Mouse (Mus musculus): ENCODE results near the gene Manba.
A peak's percentile ranks its signal among the peaks of the same experiment; 100 is the strongest.
"Not testable (repeated sequence)": the region's sequence is repeated elsewhere in the genome, so short reads cannot be mapped to it uniquely, and the experiment has no call there.

Gene Manba

DNA sequence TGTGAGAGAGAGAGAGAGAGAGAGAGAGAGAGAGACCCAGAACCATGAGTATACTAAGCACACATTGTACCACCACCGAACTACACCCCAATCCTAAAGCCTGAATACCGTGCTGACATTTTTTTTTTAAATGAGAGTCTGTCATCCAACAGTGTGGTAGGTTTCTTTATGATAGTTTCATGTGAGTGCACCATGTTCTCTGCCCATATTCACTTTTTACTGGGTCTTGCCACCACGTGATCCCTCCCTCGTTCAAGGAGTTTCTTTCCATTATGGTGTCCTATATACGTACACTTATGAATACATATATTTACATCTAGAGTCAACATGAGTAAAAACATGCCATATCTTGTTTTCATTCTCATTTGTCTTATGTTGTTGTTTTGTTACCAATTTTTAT is 940 bp downstream of the Manba start:
- no peak for DNase-seq (ENCODE audit: inconsistent ontology term)

DNA sequence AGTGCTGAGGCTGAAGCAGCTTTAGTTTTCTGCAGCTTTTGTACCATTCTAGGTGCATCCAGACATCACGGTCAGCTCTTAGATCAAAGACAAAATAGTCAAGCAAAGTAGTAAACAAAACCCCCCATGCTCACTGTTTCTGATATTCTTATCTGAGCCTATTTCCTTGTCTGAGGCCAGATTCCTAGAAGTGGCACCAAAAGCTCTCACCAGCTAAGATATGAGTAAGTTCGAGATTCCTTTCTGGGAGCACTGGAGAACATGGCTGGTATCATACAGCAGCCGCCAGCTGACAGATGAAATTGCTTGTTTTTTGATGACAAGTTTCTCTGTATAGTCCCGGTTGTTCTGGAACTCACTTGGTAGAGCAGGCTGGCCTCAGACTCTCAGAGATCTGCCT is 2.4 kb downstream of the Manba start:
- no peak for DNase-seq (ENCODE audit: inconsistent ontology term)

DNA sequence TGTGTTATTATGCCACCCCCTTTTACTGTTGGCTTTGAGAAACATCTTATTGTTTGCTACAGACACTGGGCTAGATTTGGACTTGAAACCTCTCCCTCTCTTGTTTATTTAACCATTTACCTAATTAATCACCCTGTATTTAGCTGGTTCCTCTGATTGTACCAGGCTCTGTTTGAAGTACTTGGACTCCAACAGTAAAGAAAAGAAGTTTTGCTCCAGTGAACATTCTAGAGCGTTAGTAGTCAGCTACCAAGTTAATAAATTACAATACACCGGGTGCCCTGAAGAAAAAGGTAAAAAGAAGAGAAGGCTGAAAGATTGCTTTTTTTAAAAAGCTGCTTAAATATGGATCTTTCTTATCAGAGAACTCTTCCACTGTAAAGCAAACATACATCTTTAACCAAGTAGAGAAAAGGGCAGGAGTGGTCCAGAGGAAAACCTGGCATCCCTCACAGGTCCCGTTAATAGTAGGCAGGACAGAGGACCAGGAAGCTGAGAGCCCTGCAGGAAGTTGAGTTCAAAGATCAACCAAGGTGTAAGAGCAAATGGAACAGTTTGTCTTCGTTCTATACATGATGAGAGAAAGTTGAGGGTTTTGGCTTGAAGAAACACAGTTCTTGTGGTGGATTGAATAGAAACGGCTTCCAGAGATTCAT is 4.6 kb downstream of the Manba start:
- no peak for DNase-seq (ENCODE audit: inconsistent ontology term)

DNA sequence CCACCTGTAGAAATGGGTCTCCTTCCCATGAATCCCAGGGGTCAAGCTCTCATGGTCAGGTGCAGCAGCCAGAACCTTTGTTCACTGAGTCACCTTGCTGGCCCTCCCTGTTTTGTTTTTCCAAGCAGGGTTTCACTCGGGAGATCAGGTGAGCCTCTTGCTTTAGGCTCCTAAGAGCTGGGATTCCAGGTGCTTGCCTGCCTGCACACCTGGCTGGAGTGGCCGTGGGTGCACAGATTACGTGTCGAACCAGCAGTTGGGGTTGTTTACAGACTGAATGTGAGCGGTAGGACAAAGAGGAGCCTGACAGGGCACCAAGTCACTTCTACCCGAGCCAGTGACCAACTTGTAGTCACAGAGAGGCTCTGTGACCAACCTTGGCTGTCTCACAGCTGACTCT is 5.7 kb downstream of the Manba start:
- no peak for DNase-seq (ENCODE audit: inconsistent ontology term)

DNA sequence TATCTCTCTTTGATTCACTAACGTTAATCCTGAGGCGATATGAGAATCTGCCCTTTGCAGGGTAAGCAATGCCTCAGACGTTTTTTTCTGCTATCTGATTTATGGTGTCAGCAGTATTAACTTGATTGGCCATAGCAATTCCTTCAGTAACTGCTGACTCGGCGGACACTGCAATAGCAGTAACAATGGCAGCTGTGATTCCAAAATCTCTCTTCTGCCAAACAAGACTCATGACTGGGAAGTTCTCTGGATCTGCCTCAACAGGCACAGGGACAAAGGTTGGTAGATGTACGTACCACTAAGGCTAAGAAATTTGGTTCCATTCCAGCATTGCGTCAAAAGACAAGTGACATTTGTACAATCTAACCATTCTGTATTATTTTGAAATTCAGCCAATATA is 7.9 kb downstream of the Manba start:
- not testable (repeated sequence) for DNase-seq (ENCODE audit: inconsistent ontology term)

DNA sequence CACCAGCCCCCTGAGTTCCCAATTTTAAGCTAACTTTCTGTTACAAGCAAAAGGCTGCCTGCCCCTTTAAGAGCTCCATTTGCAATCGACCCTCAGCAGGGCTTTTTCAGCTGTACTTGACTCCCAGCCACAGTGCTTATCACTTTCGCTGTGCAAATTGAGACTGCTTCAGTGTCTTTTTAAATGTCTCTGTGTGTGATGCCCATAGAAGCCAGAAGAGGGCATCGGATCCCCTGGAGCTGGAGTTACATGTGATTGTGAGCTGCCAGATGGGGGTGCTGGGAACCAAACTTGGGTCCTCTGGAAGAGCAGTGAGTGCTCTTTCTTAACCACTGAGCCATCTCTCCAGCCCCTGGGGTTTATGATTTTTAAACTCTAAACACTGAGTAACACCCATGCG is 12.5 kb downstream of the Manba start:
- not testable (repeated sequence) for DNase-seq (ENCODE audit: inconsistent ontology term)

DNA sequence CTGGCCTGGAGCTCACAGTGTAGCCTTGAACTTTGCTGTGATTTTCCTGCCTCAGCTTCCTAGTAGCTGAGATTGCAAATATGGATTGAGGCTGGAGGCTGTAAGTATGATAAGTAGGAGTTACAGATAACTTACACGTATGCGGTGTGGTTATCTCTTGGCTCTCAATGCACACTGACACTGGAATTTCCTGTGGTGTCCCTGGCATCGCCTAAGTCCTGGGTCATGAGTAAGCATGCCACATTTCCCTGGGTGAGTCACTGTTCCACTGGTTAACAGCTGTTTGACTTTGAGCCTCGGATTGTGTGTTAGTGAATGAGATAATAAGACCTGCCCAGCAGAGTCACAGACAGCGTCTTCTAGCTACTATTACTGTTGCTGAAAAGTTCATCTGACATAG is 13.5 kb downstream of the Manba start:
- DNase-seq (ENCODE audit: inconsistent ontology term), result peak; percentile 38

DNA sequence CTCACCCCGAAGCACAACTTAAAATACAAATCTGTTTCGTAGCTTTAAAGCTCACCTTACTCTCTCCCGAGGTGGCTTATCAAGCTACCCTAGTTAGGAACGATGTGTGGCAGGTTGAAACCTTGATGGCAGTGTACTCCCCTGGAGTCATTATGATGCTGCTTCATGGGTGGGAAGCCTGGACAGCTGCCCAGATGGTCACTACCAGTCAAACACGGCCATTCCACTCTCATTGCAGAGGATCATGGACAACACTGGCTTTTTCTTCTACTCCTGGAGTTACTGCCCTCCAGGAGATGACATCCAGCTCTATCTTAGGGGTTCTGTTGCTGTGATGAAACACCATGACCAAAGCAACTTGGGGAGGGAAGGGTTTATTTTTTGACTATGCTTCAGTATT is 17.7 kb downstream of the Manba start:
- no peak for DNase-seq (ENCODE audit: inconsistent ontology term)

DNA sequence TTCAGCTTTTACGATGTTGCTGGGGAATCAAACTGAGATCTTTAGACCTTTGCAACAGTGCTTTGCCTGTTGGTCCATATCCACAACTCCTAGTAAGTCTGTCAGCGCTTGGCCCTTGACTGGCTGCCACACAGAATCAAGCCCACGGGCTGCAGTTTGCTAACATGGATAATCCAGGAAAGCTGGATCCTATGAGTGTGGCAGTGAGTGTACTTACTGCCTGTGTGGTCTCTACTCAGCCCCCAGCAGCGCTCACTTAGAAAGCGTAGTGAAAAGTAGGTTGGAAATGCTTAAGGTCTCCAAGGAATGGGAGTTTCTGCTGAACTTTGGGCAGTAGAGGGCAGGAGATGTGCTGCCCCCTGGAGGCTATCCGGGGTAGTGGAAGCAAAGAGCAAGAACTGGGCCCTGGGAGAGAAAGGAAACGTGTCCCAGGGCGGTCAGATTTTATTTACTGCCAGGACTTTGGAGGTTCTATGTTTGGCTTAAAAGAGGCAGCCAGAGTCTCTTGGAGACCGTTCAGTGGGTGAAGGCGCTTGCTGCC is 20.0 kb downstream of the Manba start:
- no peak for DNase-seq (ENCODE audit: inconsistent ontology term)

DNA sequence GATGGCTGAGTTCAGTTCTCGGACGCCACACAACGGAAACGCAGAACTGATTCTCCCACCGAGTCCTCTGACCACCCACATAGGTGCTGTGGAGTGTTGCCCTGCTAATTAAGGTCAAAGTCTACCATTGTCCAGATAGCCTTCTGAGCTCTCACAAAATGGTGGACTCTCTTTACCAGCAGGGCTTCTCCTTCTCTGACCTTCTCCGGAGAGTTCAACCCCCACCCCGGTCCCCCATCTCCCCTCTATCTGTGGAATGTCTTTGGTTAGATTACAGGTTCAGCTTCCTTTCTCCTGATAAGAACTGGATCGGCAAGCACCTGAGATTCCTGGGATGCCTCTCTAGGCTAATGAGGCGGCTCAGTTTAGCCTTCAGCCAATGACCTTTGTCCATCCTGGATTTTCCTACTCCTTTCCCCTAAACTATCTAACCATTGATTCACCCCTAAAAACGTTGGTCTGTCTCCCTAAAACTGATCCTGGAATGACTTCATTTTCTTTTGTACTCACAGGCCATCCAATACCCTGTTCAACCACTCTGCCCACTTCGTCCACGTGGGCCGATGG is 20.6 kb downstream of the Manba start:
- no peak for DNase-seq (ENCODE audit: inconsistent ontology term)

DNA sequence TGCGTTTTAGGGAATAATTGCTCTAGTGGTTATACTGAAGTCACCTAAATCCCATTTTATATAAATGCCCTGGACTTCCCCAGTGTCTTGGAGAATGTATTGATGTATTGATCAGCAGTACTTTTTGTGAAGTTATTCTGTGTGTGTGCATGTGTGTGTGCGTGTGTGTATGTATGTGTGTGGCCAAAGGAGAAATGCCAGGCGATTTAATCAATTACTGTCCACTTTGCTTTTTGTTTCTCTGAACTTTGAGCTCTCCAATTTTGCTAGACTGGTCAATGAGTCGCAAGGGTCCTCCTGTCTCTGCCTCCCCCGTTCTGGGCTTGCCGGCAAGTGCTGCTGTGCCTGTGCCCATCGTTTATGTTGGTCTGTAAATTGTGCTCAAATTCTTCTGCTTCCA is 22.1 kb downstream of the Manba start:
- no peak for DNase-seq (ENCODE audit: inconsistent ontology term)

DNA sequence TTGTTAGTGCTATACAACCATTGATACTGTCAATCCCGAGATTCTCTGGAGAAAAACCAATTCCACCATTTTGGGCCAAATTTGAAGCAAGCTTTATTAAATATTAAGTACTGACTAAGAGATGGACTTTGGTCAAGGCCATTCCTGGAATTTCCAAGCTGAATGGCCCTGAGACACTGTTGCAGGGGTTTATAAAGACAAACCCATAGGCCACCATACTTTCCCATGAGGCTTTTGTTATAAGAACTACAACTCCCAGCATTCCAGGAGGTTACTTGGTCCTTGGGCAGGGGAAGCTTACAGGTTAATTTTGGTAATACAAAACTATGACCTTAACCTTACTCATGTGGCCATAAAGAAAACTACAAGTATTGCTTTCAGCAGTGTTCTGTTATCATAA is 22.8 kb downstream of the Manba start:
- DNase-seq (ENCODE audit: inconsistent ontology term), result no peak

DNA sequence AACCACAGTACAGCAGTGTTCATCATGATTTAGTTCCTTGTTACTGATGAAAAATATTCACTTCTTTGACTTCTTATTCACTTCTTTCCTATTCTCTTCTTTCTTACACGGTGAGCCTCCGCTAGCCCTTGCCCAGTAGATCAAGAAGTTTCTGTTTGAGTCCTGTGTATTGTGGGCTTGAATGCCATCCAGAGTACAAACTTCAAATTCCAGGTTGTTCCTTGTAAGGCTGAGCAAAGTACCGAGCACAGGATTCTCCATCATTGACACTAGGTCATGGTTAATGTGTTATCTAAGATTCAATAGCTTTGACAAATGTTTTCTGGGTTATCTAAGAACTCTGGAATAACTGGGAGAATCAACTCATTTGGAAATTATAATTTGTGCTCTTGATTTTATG is 25.0 kb downstream of the Manba start:
- no peak for DNase-seq (ENCODE audit: inconsistent ontology term)

DNA sequence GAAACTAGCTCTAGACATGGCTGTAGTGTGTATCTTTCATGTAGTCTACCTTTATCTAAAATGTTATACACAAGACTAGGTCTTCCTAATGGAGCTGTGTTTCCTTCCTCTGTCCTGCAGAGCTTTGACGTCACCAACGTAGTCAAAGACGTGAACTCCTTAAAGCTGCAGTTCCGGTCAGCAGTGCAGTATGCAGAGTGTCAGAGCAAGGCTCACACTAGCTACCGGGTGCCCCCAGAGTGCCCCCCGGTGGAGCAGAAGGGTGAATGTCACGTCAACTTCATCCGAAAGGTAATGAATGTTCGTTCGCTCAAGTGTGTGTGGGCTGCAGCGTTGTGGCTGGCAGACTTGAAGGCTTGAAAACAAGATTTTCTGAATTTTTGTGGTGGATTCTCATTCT is 26.3 kb downstream of the Manba start:
- DNase-seq (ENCODE audit: inconsistent ontology term), result no peak

DNA sequence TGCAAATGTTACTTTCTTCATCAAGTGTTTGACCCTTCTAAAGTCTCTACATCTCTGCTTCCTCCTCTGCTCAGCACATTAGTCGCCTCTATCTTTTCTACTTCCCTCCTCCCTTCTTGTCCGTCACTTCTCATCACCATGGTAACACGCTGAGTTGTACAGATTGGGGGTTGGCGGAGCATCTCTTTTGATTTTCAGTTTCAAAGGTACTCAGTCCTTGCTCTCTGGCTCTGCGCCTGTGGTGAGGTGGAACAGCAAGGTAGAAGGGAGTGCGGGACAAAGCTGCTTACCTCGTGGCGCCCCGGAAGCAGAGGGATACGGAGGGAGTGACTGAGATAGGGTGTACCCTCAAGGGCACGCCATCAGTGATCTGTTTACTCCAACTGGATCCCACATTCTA is 27.9 kb downstream of the Manba start:
- DNase-seq (ENCODE audit: inconsistent ontology term), result no peak

DNA sequence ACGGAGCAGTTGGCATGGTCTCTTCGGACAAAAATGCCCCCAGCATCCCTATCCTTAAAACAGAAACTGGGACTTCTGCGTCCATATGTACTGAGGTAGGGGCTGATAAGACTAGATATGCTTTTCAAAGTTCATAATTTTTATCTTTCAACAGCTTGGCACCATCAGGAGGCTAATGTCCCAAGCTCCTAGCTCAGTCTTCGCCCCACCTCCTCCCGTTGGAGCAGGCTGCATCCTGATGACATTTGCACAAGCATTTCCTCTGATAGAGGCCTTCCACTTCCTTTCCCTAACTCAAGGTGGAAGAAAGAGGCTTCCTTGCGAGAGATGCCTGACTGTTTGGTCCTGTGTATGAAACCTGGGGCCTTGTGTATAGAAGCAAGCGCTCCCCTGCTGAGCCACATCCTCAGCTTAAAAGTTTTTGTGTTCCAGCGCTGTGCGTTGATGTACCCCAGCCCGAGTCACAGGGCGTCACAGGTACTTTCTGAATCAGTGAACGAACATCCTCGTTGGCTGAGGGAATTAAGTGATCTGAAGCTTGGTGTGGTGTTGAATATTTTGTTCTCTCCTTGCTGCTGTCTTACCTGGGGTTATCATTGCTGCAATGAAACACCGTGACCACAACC is 28.5 kb downstream of the Manba start:
- DNase-seq (ENCODE audit: inconsistent ontology term), result no peak

DNA sequence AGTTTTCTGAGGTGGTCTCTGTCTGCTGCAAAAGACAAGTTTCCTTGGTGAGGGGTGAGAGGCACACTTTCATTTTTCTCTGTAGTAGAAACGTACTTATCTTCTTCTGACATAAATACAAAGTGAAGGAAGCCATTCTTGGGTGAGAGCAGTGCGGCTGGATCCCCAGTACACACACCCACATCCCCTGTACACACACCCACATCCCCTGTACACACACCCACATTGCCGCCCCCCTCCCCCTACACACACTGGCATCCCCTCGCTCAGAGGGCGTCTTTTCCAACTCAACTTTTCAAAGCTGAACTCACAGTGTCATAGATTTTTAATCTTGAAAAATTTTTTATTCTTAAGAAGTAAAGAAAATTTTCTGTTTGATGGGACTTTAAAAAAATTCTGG is 29.8 kb downstream of the Manba start:
- DNase-seq (ENCODE audit: inconsistent ontology term), result no peak

DNA sequence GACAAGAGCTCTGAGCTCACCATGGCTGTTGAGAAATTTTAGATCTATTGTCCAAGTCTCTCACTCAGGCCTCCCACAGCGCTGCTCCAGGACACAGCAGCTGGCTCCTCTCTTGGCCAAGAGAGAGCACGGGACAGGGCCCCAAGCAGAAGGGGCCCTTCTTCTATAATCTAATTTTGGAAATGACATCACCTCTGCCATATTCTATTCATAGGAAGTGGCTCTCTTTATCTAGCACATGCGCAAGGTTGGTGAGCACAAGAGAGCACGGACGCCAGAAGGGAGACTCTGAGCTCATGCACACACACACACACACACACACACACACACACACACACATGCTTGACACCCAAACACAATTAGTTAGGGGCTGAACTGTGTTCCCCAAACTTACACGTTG is 31.5 kb downstream of the Manba start:
- peak; percentile 36 for DNase-seq (ENCODE audit: inconsistent ontology term)

DNA sequence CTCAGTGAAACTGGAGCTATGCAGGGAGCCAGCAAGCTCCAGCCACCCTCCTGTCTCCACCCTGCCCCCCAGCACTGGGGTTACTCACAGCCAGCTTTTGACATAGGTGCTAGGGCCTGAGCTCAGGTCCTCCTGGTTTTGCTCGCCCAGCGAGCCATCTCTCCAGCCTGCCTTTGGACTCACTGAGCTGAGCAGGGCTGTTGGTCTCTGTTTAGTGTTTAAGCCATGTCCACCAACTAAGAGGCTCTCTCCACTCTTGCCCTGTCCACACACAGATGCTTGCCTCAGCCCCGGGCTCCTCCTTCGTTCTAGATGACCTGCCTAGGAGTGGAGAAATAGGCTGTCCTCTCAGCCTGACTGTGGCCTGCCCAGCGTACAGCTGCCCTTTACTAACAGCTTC is 33.5 kb downstream of the Manba start:
- DNase-seq (ENCODE audit: inconsistent ontology term), result no peak

DNA sequence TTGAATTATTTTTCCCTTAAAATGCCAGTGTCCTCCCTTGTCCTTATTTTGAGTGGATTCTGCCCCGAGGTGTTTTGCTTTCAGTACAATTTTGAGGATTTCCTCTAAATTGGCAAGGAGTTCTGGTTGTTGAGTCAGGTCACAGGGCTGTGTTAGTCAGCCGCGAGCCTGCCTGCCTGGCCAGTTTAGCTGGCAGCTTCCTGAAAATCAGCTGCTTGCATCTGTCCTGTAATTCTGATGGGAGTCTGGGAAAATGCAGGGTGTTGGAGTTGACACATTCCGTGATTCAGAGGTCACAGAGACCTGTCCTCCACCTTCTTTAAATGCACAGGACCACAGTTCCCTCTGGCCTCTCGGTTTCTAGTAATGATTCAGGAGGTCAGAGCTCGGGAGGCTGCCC is 34.2 kb downstream of the Manba start:
- DNase-seq (ENCODE audit: inconsistent ontology term), result peak; percentile 38

DNA sequence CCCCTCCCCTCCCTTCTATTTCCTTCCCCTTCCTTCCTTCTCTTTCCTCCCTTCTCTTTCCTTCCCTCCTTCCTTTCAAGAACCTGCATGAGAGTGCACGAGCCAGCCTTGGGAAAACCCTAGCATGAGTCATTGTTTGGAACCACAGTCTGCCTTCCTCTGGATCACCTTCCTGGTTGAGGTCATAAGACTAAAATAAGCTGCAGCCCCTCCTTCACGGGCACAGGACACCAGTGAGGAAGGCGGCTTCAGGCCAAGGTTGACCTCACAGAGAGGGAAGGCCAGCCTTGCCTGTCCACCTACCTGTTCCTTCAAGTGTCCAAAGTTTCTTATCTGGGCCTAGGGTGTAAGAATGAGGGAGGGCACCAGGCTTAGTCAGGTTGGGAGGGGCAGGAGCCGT is 36.6 kb downstream of the Manba start:
- DNase-seq (ENCODE audit: inconsistent ontology term), result peak; percentile 54

DNA sequence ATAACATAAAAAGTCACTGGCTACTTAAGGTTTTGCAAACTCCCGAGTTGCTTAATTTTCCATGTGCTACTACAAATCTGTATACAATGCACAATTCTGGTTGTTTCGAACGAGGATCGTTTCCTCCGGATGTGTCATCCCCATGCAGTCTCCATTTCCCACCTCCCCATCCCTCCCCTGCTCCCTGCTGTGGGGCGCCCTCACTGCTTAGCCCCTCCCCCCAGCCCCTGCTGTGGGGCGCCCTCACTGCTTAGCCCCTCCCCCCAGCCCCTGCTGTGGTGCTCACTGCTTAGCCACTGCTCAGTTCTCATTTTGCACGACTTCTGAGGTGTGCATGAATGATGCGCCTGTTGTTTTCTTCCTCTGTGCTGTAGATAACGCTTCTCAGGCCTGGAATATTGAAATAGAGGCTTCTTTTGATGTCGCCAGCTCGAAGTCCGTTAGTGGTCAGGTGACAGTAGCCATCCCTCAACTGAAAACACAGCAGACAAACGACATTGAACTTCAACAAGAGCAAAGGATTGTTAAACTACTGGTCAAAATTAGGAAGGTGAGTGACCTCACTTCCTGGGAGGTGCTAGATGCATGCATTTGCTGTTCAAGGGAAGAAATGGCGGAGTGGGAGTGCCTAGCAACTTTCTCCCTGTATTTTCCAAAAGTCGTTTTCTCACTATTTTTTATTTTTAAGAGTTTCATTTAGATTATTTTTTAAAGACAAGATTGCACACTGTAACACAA is 37.4 kb downstream of the Manba start:
- no peak for DNase-seq (ENCODE audit: inconsistent ontology term)

DNA sequence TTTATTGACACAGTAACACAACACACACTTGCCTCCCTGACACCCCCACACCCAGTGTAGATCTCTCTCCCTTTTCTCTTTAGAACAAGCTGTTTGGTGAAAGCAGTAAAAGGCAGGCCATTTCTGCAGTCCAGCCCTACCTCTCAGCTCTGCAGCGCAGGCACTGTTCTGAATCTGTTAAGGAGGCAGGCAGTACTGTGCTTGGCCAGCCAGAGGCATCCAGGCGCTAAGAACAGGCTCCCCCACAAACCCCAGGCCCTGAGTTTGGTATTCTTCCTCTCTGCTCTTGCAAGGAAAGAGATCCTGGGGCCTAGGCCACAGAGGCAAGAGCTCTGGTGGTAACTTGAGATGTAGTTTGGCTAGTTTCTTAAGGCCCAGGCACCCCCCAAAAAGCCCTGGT is 39.5 kb downstream of the Manba start:
- DNase-seq (ENCODE audit: inconsistent ontology term), result not testable (repeated sequence)

Data from Muller cell, postnatal 12 days (primary cell).